In genomic region chr2:18690756-18691155, GRCm38 (mm10) we compare ENCODE assay signal across 8 mouse cellular contexts. TPM values are rescaled to one million over a fixed set of nuclear protein-coding genes. Genes with fewer than 3 reads are reported as not detected.
DNase-seq lines count a peak whose midpoint lies in the region; ATAC-seq and TF ChIP-seq lines count a peak whose summit lies in the region.

No protein-coding gene starts in this region.

- H3K4me1 ChIP-seq in embryonic fibroblast, embryonic 13.5 days (ENCODE audit: control insufficient read depth, insufficient read depth, low read length) = peaks cover 4% of the 10 kb centered on the region
- peaks cover 17% of the 10 kb centered on the region for H3K4me1 ChIP-seq in intestine, embryonic 14.5 days (replicated peaks; ENCODE audit: control insufficient read depth, insufficient read depth, low read length)
- H3K4me1 ChIP-seq in neural tube, embryonic 12.5 days = peaks cover 25% of the 10 kb centered on the region

- no peak for TF ChIP-seq POLR2A in embryonic fibroblast, embryonic 13.5 days (IDR thresholded peaks at IDR 0.05; ENCODE audit: low read depth, low read length)

- TF ChIP-seq CTCF in layer of hippocampus, adult 2 months (conservative IDR thresholded peaks at IDR 0.05) = no peak
- TF ChIP-seq CTCF in embryonic fibroblast, embryonic 13.5 days (IDR thresholded peaks at IDR 0.05; ENCODE audit: borderline replicate concordance, insufficient read depth, low read length) = no peak

- no peaks in the 10 kb centered on the region for H3K36me3 ChIP-seq in intestine, embryonic 14.5 days (ENCODE audit: control insufficient read depth, insufficient read depth, low read length)
- H3K36me3 ChIP-seq in neural tube, embryonic 12.5 days = no peaks in the 10 kb centered on the region

- no peak overlapping the region; the same call in 1 of the 2 replicates for H3K4me3 ChIP-seq in layer of hippocampus, adult 2 months
- H3K4me3 ChIP-seq in embryonic fibroblast, embryonic 13.5 days (ENCODE audit: insufficient read depth, low read length) = peak overlapping the region; percentile 20; the same call in 1 of the 2 replicates
- H3K4me3 ChIP-seq in intestine, embryonic 14.5 days (ENCODE audit: low read depth, low read length) = peak overlapping the region; percentile 38
- H3K4me3 ChIP-seq in neural tube, embryonic 12.5 days = no peak overlapping the region

- H3K9ac ChIP-seq in intestine, embryonic 14.5 days (ENCODE audit: low read length) = no peak overlapping the region
- no peak overlapping the region for H3K9ac ChIP-seq in neural tube, embryonic 12.5 days

- H3K27me3 ChIP-seq in intestine, embryonic 14.5 days (replicated peaks; ENCODE audit: control insufficient read depth, insufficient read depth, low read length) = peaks cover 89% of the 10 kb centered on the region
- peaks cover 77% of the 10 kb centered on the region for H3K27me3 ChIP-seq in neural tube, embryonic 12.5 days (replicated peaks)

- 2% methylated on average over 9 of the region's 9 CpGs for WGBS in intestine, embryonic 14.5 days
- WGBS in neural tube, embryonic 12.5 days = under 1% methylated on average over 9 of the region's 9 CpGs

- H3K9me3 ChIP-seq in intestine, embryonic 14.5 days (ENCODE audit: control insufficient read depth, low read length) = no peaks in the 10 kb centered on the region
- H3K9me3 ChIP-seq in neural tube, embryonic 12.5 days = no peaks in the 10 kb centered on the region

- DNase-seq in layer of hippocampus, adult 2 months (ENCODE audit: low spot score in 2 of 2) = no peak
- DNase-seq in layer of hippocampus, postnatal 10 days (ENCODE audit: low spot score in 2 of 2) = no peak
- DNase-seq in intestine, embryonic 14.5 days (ENCODE audit: low spot score) = no peak
- DNase-seq in urinary bladder, postnatal 25 days (ENCODE audit: low spot score) = no peak
- no peak for DNase-seq in cerebellum, adult 8-10 months
- no peak for DNase-seq in urinary bladder, adult 18-20 months (ENCODE audit: low spot score in 2 of 2)

- no peak for ATAC-seq in intestine, embryonic 14.5 days (replicated peaks; ENCODE audit: low FRiP score, low TSS enrichment, low read depth)
- no peak for ATAC-seq in neural tube, embryonic 12.5 days (ENCODE audit: low FRiP score, low read depth)

- H3K4me2 ChIP-seq in intestine, embryonic 14.5 days (ENCODE audit: low read length) = peak overlapping the region; percentile 90; the same call in 1 of the 2 replicates
- peak overlapping the region; percentile 84 for H3K4me2 ChIP-seq in neural tube, embryonic 12.5 days (replicated peaks)

- H3K27ac ChIP-seq in layer of hippocampus, adult 2 months = peak overlapping the region; percentile 91
- H3K27ac ChIP-seq in embryonic fibroblast, embryonic 13.5 days (ENCODE audit: insufficient read depth, low read length) = no peak overlapping the region
- no peak overlapping the region for H3K27ac ChIP-seq in intestine, embryonic 14.5 days (ENCODE audit: low read depth)
- no peak overlapping the region for H3K27ac ChIP-seq in neural tube, embryonic 12.5 days

RNA-seq across cellular contexts. Expression of gene Spag6, which starts 3.1 kb away (rescaled TPM):
- 1 to 10 TPM; 3.8 to 7.2 TPM for total RNA-seq in layer of hippocampus, adult 2 months (2021)
- total RNA-seq in layer of hippocampus, postnatal 10 days (2021) = 1 to 10 TPM in 1 of 2 experiments, under 1 TPM in 1; 0.91 to 1.6 TPM
- polyA plus RNA-seq in embryonic fibroblast, embryonic 13.5 days (2011; ENCODE audit: insufficient read length, low read depth, missing spikeins) = 0.60 TPM in 1 of 2 replicates, not detected in the other
- not detected in 2 replicates for polyA plus RNA-seq in intestine, embryonic 14.5 days (2014; fragmentation: Nextera tagmentation; extraction: Ambion mirVana)
- 0.13 and 0.34 TPM in 2 replicates for polyA plus RNA-seq in neural tube, embryonic 12.5 days (2016; fragmentation: Nextera tagmentation; extraction: Ambion mirVana)

RNA-seq across cellular contexts. Expression of gene Bmi1, which starts 13.9 kb away (rescaled TPM):
- 10 to 100 TPM; 54.5 to 55.7 TPM for total RNA-seq in layer of hippocampus, adult 2 months (2021)
- total RNA-seq in layer of hippocampus, postnatal 10 days (2021) = 10 to 100 TPM; 34.0 to 48.4 TPM
- polyA plus RNA-seq in embryonic fibroblast, embryonic 13.5 days (2011; ENCODE audit: insufficient read length, low read depth, missing spikeins) = 58.7 and 82.9 TPM in 2 replicates
- polyA plus RNA-seq in intestine, embryonic 14.5 days (2014; fragmentation: Nextera tagmentation; extraction: Ambion mirVana) = 20.7 and 25.1 TPM in 2 replicates
- 42.1 and 42.6 TPM in 2 replicates for polyA plus RNA-seq in neural tube, embryonic 12.5 days (2016; fragmentation: Nextera tagmentation; extraction: Ambion mirVana)

RNA-seq across cellular contexts. Expression of gene Commd3, which starts 18.6 kb away (rescaled TPM):
- 100 to 1,000 TPM; 106 TPM for total RNA-seq in layer of hippocampus, adult 2 months (2021)
- 100 to 1,000 TPM; 120 to 128 TPM for total RNA-seq in layer of hippocampus, postnatal 10 days (2021)
- polyA plus RNA-seq in embryonic fibroblast, embryonic 13.5 days (2011; ENCODE audit: insufficient read length, low read depth, missing spikeins) = 290 TPM in 2 replicates
- 199 and 202 TPM in 2 replicates for polyA plus RNA-seq in intestine, embryonic 14.5 days (2014; fragmentation: Nextera tagmentation; extraction: Ambion mirVana)
- polyA plus RNA-seq in neural tube, embryonic 12.5 days (2016; fragmentation: Nextera tagmentation; extraction: Ambion mirVana) = 186 and 192 TPM in 2 replicates

Comparison
In these comparisons a context has a peak if more than half of its experiments do, and no peak if none do; other contexts are left out.
1. H3K4me3 ChIP-seq: peak in embryonic fibroblast, embryonic 13.5 days (single experiment) and intestine, embryonic 14.5 days (single experiment); none in layer of hippocampus, adult 2 months (single experiment) and neural tube, embryonic 12.5 days (single experiment).